11 mouse cellular contexts compared by ENCODE assay signal in genomic region chr1:186655096-186655495, GRCm38 (mm10). TPM values are rescaled to one million over a fixed set of nuclear protein-coding genes. Genes with fewer than 3 reads are reported as not detected.
DNase-seq lines count a peak whose midpoint lies in the region; ATAC-seq and TF ChIP-seq lines count a peak whose summit lies in the region.
"Had no signal": no experiment of that assay in that cellular context is flagged by ENCODE, and none has a peak within 500 bp of the region (broad histone marks: within the 10 kb centered on the region; RNA-seq: fewer than 3 reads in every experiment).

No protein-coding gene starts in this region.

- intact Hi-C loops in gastrocnemius, adult 2 months (cut with DNase I): no loop called here
- intact Hi-C loops in left cerebral cortex, postnatal 14 days (cut with DNase I): no loop called here

- H3K27ac ChIP-seq in gastrocnemius, adult 2 months: no peak overlapping the region
- H3K27ac ChIP-seq: embryonic facial prominence, embryonic 13.5 days; left cerebral cortex, adult 2 months; macrophage had no signal

- ATAC-seq in frontal cortex, adult (ENCODE audit: low TSS enrichment): peak; percentile 34; the same call in 1 of the 2 replicates
- no peak for ATAC-seq in megakaryocyte-erythroid progenitor cell, adult 5-6 weeks (replicated peaks; ENCODE audit: low FRiP score, low TSS enrichment, poor library complexity, severe bottlenecking)

- H3K4me3 ChIP-seq in gastrocnemius, adult 2 months: no peak overlapping the region
- H3K4me3 ChIP-seq: embryonic facial prominence, embryonic 13.5 days; left cerebral cortex, adult 2 months had no signal

- peak; percentile 30 for DNase-seq in gastrocnemius, adult 2 months
- DNase-seq in gastrocnemius, adult 8-10 months (ENCODE audit: low spot score in 2 of 2): no peak
- peak; percentile 62 for DNase-seq in brain, adult 2 months (ENCODE audit: low read depth, low spot score)
- peak; percentile 39 to 53 for DNase-seq in left cerebral cortex, postnatal 14 days (ENCODE audit: low spot score in 2 of 2)
- DNase-seq in kidney, adult 18-20 months: no peak
- DNase-seq in adrenal gland, postnatal 4 days (ENCODE audit: low spot score in 2 of 2): no peak

- no peak for TF ChIP-seq CTCF in gastrocnemius, adult 2 months (IDR thresholded peaks at IDR 0.05)

RNA-seq across cellular contexts. Expression of gene Tgfb2, which starts 50.7 kb away (rescaled TPM):
- total RNA-seq in gastrocnemius, adult 2 months (2021): 10 to 100 TPM in 1 of 2 experiments, 1 to 10 TPM in 1; 6.5 to 14.1 TPM
- 10 to 100 TPM; 18.5 to 23.3 (median 22.2) TPM for total RNA-seq in gastrocnemius, adult 8-10 months (2022)
- 10 to 100 TPM in 1 of 2 experiments, 1 to 10 TPM in 1; 8.2 to 10.6 TPM for total RNA-seq in left cerebral cortex, postnatal 14 days (2021)
- total RNA-seq in megakaryocyte-erythroid progenitor cell, adult 5-6 weeks (2014; fragmentation: Nextera tagmentation): 0.13 and 0.64 TPM in 2 replicates
- 0.04 TPM in 1 of 2 replicates, not detected in the other for total RNA-seq in megakaryocyte-erythroid progenitor cell, adult 5-6 weeks (2017)
- total RNA-seq in adrenal gland, postnatal 4 days (2021): 1 to 10 TPM; 7.3 to 7.9 TPM

Comparison
In these comparisons a context has a peak if more than half of its experiments do, and no peak if none do; other contexts are left out.
1. DNase-seq: peak in gastrocnemius, adult 2 months (single experiment), brain, adult 2 months (single experiment) and left cerebral cortex, postnatal 14 days (2 of 2); none in gastrocnemius, adult 8-10 months (0 of 2), kidney, adult 18-20 months (single experiment) and adrenal gland, postnatal 4 days (0 of 2).
2. RNA of gene Tgfb2, which starts 50.7 kb away (total RNA-seq): 18.5 to 23.3 TPM in gastrocnemius, adult 8-10 months, 6.5 to 14.1 TPM in gastrocnemius, adult 2 months, 8.2 to 10.6 TPM in left cerebral cortex, postnatal 14 days and 7.3 to 7.9 TPM in adrenal gland, postnatal 4 days; 0.04 to 0.64 TPM in megakaryocyte-erythroid progenitor cell, adult 5-6 weeks; every median in the first group is over 4 times any median in the second.